Mouse (Mus musculus) midbrain, postnatal 0 days (tissue): ENCODE results near the gene Prdm1. TPM values are rescaled to one million over a fixed set of nuclear protein-coding genes. Genes with fewer than 3 reads are reported as not detected.

Source experiments
- ATAC-seq: fragments of 200-750 bp; cut with Nextera tagmentation; 2 replicates; pipeline ENCODE4 v1.8.0; 2017; ENCODE audit warnings: moderate number of reproducible peaks, mild to moderate bottlenecking, moderate TSS enrichment, moderate library complexity; ENCODE audit not compliant: low FRiP score
- DNase-seq: peaks from one replicate; pipeline ENCODE4 v3.0.0-alpha.2; 2015; ENCODE audit warnings: low spot score
- H3K27ac ChIP-seq: fragments of 300-500 bp; sonication (generic); 2 replicates; pipeline ENCODE4 v1.5.1; 2014; ENCODE audit warnings: low read depth, mild to moderate bottlenecking, low read length, mixed read lengths
- H3K27me3 ChIP-seq: fragments of 300-500 bp; sonication (generic); 2 replicates; pipeline ENCODE4 v1.6.1; 2014; ENCODE audit warnings: low read length, control low read depth, mixed read lengths; ENCODE audit not compliant: insufficient read depth
- H3K36me3 ChIP-seq: fragments of 300-500 bp; sonication (generic); 2 replicates; pipeline ENCODE4 v1.6.1; 2014; ENCODE audit warnings: low read length, control low read depth, mixed read lengths; ENCODE audit not compliant: insufficient read depth
- H3K4me1 ChIP-seq: fragments of 300-500 bp; sonication (generic); 2 replicates; pipeline ENCODE4 v1.6.1; 2014; ENCODE audit warnings: mild to moderate bottlenecking, control low read depth, antibody characterized with exemption, low read length, mixed read lengths; ENCODE audit not compliant: insufficient read depth
- H3K4me2 ChIP-seq: fragments of 300-500 bp; sonication (generic); 2 replicates; pipeline ENCODE4 v1.6.1; 2014; ENCODE audit warnings: low read depth, mild to moderate bottlenecking, low read length, mixed read lengths; ENCODE audit not compliant: poor library complexity, severe bottlenecking
- H3K4me3 ChIP-seq: fragments of 300-500 bp; sonication (generic); 2 replicates; pipeline ENCODE4 v1.5.1; 2014; ENCODE audit warnings: low read depth, mild to moderate bottlenecking, low read length, moderate library complexity
- H3K9ac ChIP-seq: fragments of 300-500 bp; sonication (generic); replicated peaks from 2 replicates; pipeline ENCODE4 v1.6.1; 2014; ENCODE audit warnings: mild to moderate bottlenecking, low read length, moderate library complexity, mixed read lengths; ENCODE audit not compliant: poor library complexity, severe bottlenecking
- H3K9me3 ChIP-seq: fragments of 300-500 bp; sonication (generic); 2 replicates; pipeline ENCODE4 v1.6.1; 2016; ENCODE audit warnings: low read length, control low read depth
- CTCF ChIP-seq: IDR thresholded peaks from 2 replicates; pipeline ENCODE4 v1.5.1; 2016; ENCODE audit warnings: antibody characterized with exemption, mild to moderate bottlenecking
- WGBS: fragments of 180-500 bp; shearing (Covaris S2); extraction: QIAGEN DNeasy Blood & Tissue Kit; methylation state at CpG from one replicate; pipeline ENCODE4 v1.1.7; 2014; 5-methylcytosine and 5-hydroxymethylcytosine counted together
- polyA plus RNA-seq: library from polyadenylated mRNA; unstranded; fragments of >200 nt; fragmentation: Nextera tagmentation; extraction: Ambion mirVana; gene quantifications from 2 replicates; pipeline ENCODE4 v1.2.1, GENCODE M21; 2015
- total RNA-seq: library from RNA; depleted of rRNA; stranded (reverse); fragments of >200 nt; gene quantifications from 2 replicates; pipeline ENCODE4 v1.2.3, GENCODE M21; 2014

Prdm1 gene
- total and polyA plus RNA-seq, 2 experiments from 2014 or later, result 0.12 to 2.0 TPM

- no peak for TF ChIP-seq CTCF
- Histone ChIP-seq H3K9me3 (no peaks in the 10 kb centered on the region), H3K27me3 (no peaks in the 10 kb centered on the region), H3K36me3 (no peaks in the 10 kb centered on the region), H3K4me2 (no peak overlapping the region), H3K9ac (no peak overlapping the region), H3K4me1 (no peaks in the 10 kb centered on the region), H3K4me3 (no peak overlapping the region), H3K27ac (no peak overlapping the region)
- DNase-seq (no peak), ATAC-seq (no peak)
- 60% methylated on average over 4 of the region's 4 CpGs for WGBS
Measured at GRCm38 (mm10) chr10:44444415-44444814, 83.9 kb downstream of the Prdm1 start.

- Histone ChIP-seq H3K27me3 (no peaks in the 10 kb centered on the region), H3K4me3 (no peak overlapping the region), H3K36me3 (no peaks in the 10 kb centered on the region), H3K4me2 (no peak overlapping the region), H3K9ac (no peak overlapping the region), H3K27ac (no peak overlapping the region), H3K9me3 (no peaks in the 10 kb centered on the region), H3K4me1 (no peaks in the 10 kb centered on the region)
- TF ChIP-seq CTCF, result no peak
- 81% methylated on average over 12 of the region's 12 CpGs for WGBS
- DNase-seq (no peak), ATAC-seq (no peak)
Measured at GRCm38 (mm10) chr10:44443696-44444095, 84.6 kb downstream of the Prdm1 start.

- no peak overlapping the region for H3K4me2 ChIP-seq
- H3K27ac ChIP-seq, result no peak overlapping the region
- no peaks in the 10 kb centered on the region for H3K27me3 ChIP-seq
- DNase-seq, result no peak
- H3K9me3 ChIP-seq, result no peaks in the 10 kb centered on the region
- no peaks in the 10 kb centered on the region for H3K4me1 ChIP-seq
- ATAC-seq, result no peak
- TF ChIP-seq CTCF, result no peak
- H3K36me3 ChIP-seq, result no peaks in the 10 kb centered on the region
- H3K9ac ChIP-seq, result no peak overlapping the region
- no peak overlapping the region for H3K4me3 ChIP-seq
- WGBS, result 89% methylated on average over 11 of the region's 11 CpGs
Measured at GRCm38 (mm10) chr10:44439732-44440131, 88.6 kb downstream of the Prdm1 start.

- WGBS, result 89% methylated on average over 1 of the region's 1 CpGs
- no peaks in the 10 kb centered on the region for H3K4me1 ChIP-seq
- no peak overlapping the region for H3K4me3 ChIP-seq
- H3K4me2 ChIP-seq, result no peak overlapping the region
- no peaks in the 10 kb centered on the region for H3K36me3 ChIP-seq
- no peak overlapping the region for H3K9ac ChIP-seq
- H3K9me3 ChIP-seq, result no peaks in the 10 kb centered on the region
- H3K27ac ChIP-seq, result no peak overlapping the region
- no peaks in the 10 kb centered on the region for H3K27me3 ChIP-seq
- DNase-seq (no peak), ATAC-seq (no peak)
- no peak for TF ChIP-seq CTCF
Measured at GRCm38 (mm10) chr10:44437614-44438013, 90.7 kb downstream of the Prdm1 start.

- H3K4me1 ChIP-seq, result no peaks in the 10 kb centered on the region
- no peak for ATAC-seq
- H3K36me3 ChIP-seq, result no peaks in the 10 kb centered on the region
- no peak overlapping the region for H3K4me2 ChIP-seq
- 91% methylated on average over 4 of the region's 4 CpGs for WGBS
- no peak for DNase-seq
- no peak overlapping the region for H3K27ac ChIP-seq
- no peaks in the 10 kb centered on the region for H3K27me3 ChIP-seq
- no peak overlapping the region for H3K4me3 ChIP-seq
- H3K9me3 ChIP-seq, result no peaks in the 10 kb centered on the region
- no peak for TF ChIP-seq CTCF
- H3K9ac ChIP-seq, result no peak overlapping the region
Measured at GRCm38 (mm10) chr10:44435956-44436355, 92.3 kb downstream of the Prdm1 start.

- ATAC-seq (no peak), DNase-seq (no peak)
- no peaks in the 10 kb centered on the region for H3K9me3 ChIP-seq
- 44% methylated on average over 6 of the region's 6 CpGs for WGBS
- no peak overlapping the region for H3K27ac ChIP-seq
- no peak overlapping the region for H3K4me2 ChIP-seq
- H3K9ac ChIP-seq, result no peak overlapping the region
- H3K4me1 ChIP-seq, result no peaks in the 10 kb centered on the region
- TF ChIP-seq CTCF, result no peak
- H3K36me3 ChIP-seq, result no peaks in the 10 kb centered on the region
- H3K4me3 ChIP-seq, result no peak overlapping the region
- no peaks in the 10 kb centered on the region for H3K27me3 ChIP-seq
Measured at GRCm38 (mm10) chr10:44434702-44435181, 93.6 kb downstream of the Prdm1 start.
